Mouse (Mus musculus): ENCODE results near the gene Hspb7. TPM values are rescaled to one million over a fixed set of nuclear protein-coding genes. Genes with fewer than 3 reads are reported as not detected.
A peak's percentile ranks its signal among the peaks of the same experiment; 100 is the strongest.

Hspb7 gene
- polyA plus RNA-seq (2015; fragmentation: Nextera tagmentation; extraction: Ambion mirVana) = 0.58 and 0.80 TPM in 2 replicates

- no peaks in the 10 kb centered on the region for H3K9me3 ChIP-seq (ENCODE audit: low read length)
- H3K9ac ChIP-seq (replicated peaks; ENCODE audit: low read length) = peak within 1 kb of the TSS; percentile 48
These were observed at the start of gene Hspb7 for GRCm38 (mm10) chr4:141420192-141420829. TSS of gene Hspb7 (plus strand) at chr4:141420779.

GRCm38 (mm10) chr4:141372426-141372825, 48.2 kb upstream of the Hspb7 start:
- ATAC-seq (ENCODE audit: low FRiP score, low TSS enrichment) = no peak
- WGBS = 94% methylated on average over 5 of the region's 5 CpGs
- Histone ChIP-seq H3K9me3 (ENCODE audit: low read length) (no peaks in the 10 kb centered on the region), H3K4me3 (ENCODE audit: low read length) (no peak overlapping the region), H3K27ac (ENCODE audit: low read length) (no peak overlapping the region), H3K4me2 (replicated peaks; ENCODE audit: low read depth, low read length) (no peak overlapping the region), H3K4me1 (ENCODE audit: insufficient read depth, low read length) (0 out of 2 replicates have a peak, but pooled peaks cover 5% of the 10 kb centered on the region), H3K27me3 (ENCODE audit: insufficient read depth, low read length) (no peaks in the 10 kb centered on the region; the same call in 1 of the 2 replicates), H3K36me3 (ENCODE audit: insufficient read depth, low read length) (no peaks in the 10 kb centered on the region), H3K9ac (replicated peaks; ENCODE audit: low read length) (no peak overlapping the region)

More at GRCm38 (mm10) chr4:141420192-141420829, at the start of gene Hspb7:
- WGBS = 48% methylated on average over 9 of the region's 9 CpGs
- H3K36me3 ChIP-seq (ENCODE audit: insufficient read depth, low read length) = no peaks in the 10 kb centered on the region
- no peak within 1 kb of the TSS for H3K4me3 ChIP-seq (ENCODE audit: low read length)
- H3K27me3 ChIP-seq (ENCODE audit: insufficient read depth, low read length) = no peaks in the 10 kb centered on the region; the same call in 1 of the 2 replicates
- H3K27ac ChIP-seq (ENCODE audit: low read length) = peak within 1 kb of the TSS; percentile 33; the same call in 1 of the 2 replicates
- no peak within 1 kb of the TSS for H3K4me2 ChIP-seq (replicated peaks; ENCODE audit: low read depth, low read length)
- peaks cover 29% of the 10 kb centered on the region for H3K4me1 ChIP-seq (ENCODE audit: insufficient read depth, low read length)
- ATAC-seq (ENCODE audit: low FRiP score, low TSS enrichment) = no peak

GRCm38 (mm10) chr4:141379674-141380073, 40.9 kb upstream of the Hspb7 start:
- Histone ChIP-seq H3K36me3 (ENCODE audit: insufficient read depth, low read length) (no peaks in the 10 kb centered on the region), H3K9ac (replicated peaks; ENCODE audit: low read length) (no peak overlapping the region), H3K27ac (ENCODE audit: low read length) (no peak overlapping the region), H3K4me2 (replicated peaks; ENCODE audit: low read depth, low read length) (no peak overlapping the region), H3K27me3 (ENCODE audit: insufficient read depth, low read length) (peaks cover 23% of the 10 kb centered on the region), H3K9me3 (ENCODE audit: low read length) (no peaks in the 10 kb centered on the region), H3K4me3 (ENCODE audit: low read length) (no peak overlapping the region), H3K4me1 (ENCODE audit: insufficient read depth, low read length) (peaks cover 7% of the 10 kb centered on the region)
- no peak for ATAC-seq (ENCODE audit: low FRiP score, low TSS enrichment)
- 61% methylated on average over 8 of the region's 8 CpGs for WGBS

GRCm38 (mm10) chr4:141382406-141382805, 38.2 kb upstream of the Hspb7 start:
- Histone ChIP-seq H3K36me3 (ENCODE audit: insufficient read depth, low read length) (no peaks in the 10 kb centered on the region), H3K27me3 (ENCODE audit: insufficient read depth, low read length) (peaks cover 24% of the 10 kb centered on the region), H3K4me3 (ENCODE audit: low read length) (peak overlapping the region; percentile 36), H3K4me2 (replicated peaks; ENCODE audit: low read depth, low read length) (peak overlapping the region; percentile 68), H3K9ac (replicated peaks; ENCODE audit: low read length) (peak overlapping the region; percentile 42), H3K9me3 (ENCODE audit: low read length) (no peaks in the 10 kb centered on the region), H3K4me1 (ENCODE audit: insufficient read depth, low read length) (peaks cover 7% of the 10 kb centered on the region), H3K27ac (ENCODE audit: low read length) (no peak overlapping the region)
- WGBS = under 1% methylated on average over 25 of the region's 25 CpGs
- ATAC-seq (ENCODE audit: low FRiP score, low TSS enrichment) = peak; percentile 32

GRCm38 (mm10) chr4:141385275-141385674, 35.3 kb upstream of the Hspb7 start:
- Histone ChIP-seq H3K36me3 (ENCODE audit: insufficient read depth, low read length) (no peaks in the 10 kb centered on the region), H3K4me1 (ENCODE audit: insufficient read depth, low read length) (peaks cover 7% of the 10 kb centered on the region), H3K4me3 (ENCODE audit: low read length) (no peak overlapping the region), H3K4me2 (replicated peaks; ENCODE audit: low read depth, low read length) (no peak overlapping the region), H3K27ac (ENCODE audit: low read length) (no peak overlapping the region), H3K27me3 (ENCODE audit: insufficient read depth, low read length) (peaks cover 24% of the 10 kb centered on the region), H3K9ac (replicated peaks; ENCODE audit: low read length) (no peak overlapping the region), H3K9me3 (ENCODE audit: low read length) (no peaks in the 10 kb centered on the region)
- 2% methylated on average over 7 of the region's 7 CpGs for WGBS
- no peak for ATAC-seq (ENCODE audit: low FRiP score, low TSS enrichment)

- Histone ChIP-seq H3K4me3 (ENCODE audit: low read length) (no peak overlapping the region), H3K4me1 (ENCODE audit: insufficient read depth, low read length) (peaks cover 7% of the 10 kb centered on the region), H3K9me3 (ENCODE audit: low read length) (no peaks in the 10 kb centered on the region), H3K27ac (ENCODE audit: low read length) (no peak overlapping the region), H3K9ac (replicated peaks; ENCODE audit: low read length) (no peak overlapping the region), H3K36me3 (ENCODE audit: insufficient read depth, low read length) (no peaks in the 10 kb centered on the region), H3K27me3 (ENCODE audit: insufficient read depth, low read length) (peaks cover 24% of the 10 kb centered on the region), H3K4me2 (replicated peaks; ENCODE audit: low read depth, low read length) (no peak overlapping the region)
- WGBS = 72% methylated on average over 7 of the region's 7 CpGs
- ATAC-seq (ENCODE audit: low FRiP score, low TSS enrichment) = no peak
These were observed 34.4 kb upstream of the Hspb7 start for GRCm38 (mm10) chr4:141386150-141386549.

GRCm38 (mm10) chr4:141387093-141387784, 33.3 kb upstream of the Hspb7 start:
- no peak overlapping the region for H3K4me3 ChIP-seq (ENCODE audit: low read length)
- no peak overlapping the region for H3K9ac ChIP-seq (replicated peaks; ENCODE audit: low read length)
- ATAC-seq (ENCODE audit: low FRiP score, low TSS enrichment) = no peak
- peaks cover 20% of the 10 kb centered on the region for H3K27me3 ChIP-seq (ENCODE audit: insufficient read depth, low read length)
- 19% methylated on average over 5 of the region's 5 CpGs for WGBS
- H3K4me1 ChIP-seq (ENCODE audit: insufficient read depth, low read length) = peaks cover 5% of the 10 kb centered on the region
- H3K36me3 ChIP-seq (ENCODE audit: insufficient read depth, low read length) = no peaks in the 10 kb centered on the region
- no peaks in the 10 kb centered on the region for H3K9me3 ChIP-seq (ENCODE audit: low read length)
- H3K4me2 ChIP-seq (replicated peaks; ENCODE audit: low read depth, low read length) = no peak overlapping the region
- H3K27ac ChIP-seq (ENCODE audit: low read length) = no peak overlapping the region

- Histone ChIP-seq H3K9me3 (ENCODE audit: low read length) (no peaks in the 10 kb centered on the region), H3K4me2 (replicated peaks; ENCODE audit: low read depth, low read length) (no peak overlapping the region), H3K27ac (ENCODE audit: low read length) (no peak overlapping the region), H3K4me1 (ENCODE audit: insufficient read depth, low read length) (no peaks in the 10 kb centered on the region), H3K36me3 (ENCODE audit: insufficient read depth, low read length) (no peaks in the 10 kb centered on the region), H3K4me3 (ENCODE audit: low read length) (no peak overlapping the region), H3K27me3 (ENCODE audit: insufficient read depth, low read length) (peaks cover 18% of the 10 kb centered on the region), H3K9ac (replicated peaks; ENCODE audit: low read length) (no peak overlapping the region)
- 62% methylated on average over 5 of the region's 5 CpGs for WGBS
- peak; percentile 5; the same call in 1 of the 2 replicates for ATAC-seq (ENCODE audit: low FRiP score, low TSS enrichment)
These were observed 32.6 kb upstream of the Hspb7 start for GRCm38 (mm10) chr4:141387933-141388332.

- Histone ChIP-seq H3K4me3 (ENCODE audit: low read length) (no peak overlapping the region), H3K36me3 (ENCODE audit: insufficient read depth, low read length) (no peaks in the 10 kb centered on the region), H3K27ac (ENCODE audit: low read length) (no peak overlapping the region), H3K4me1 (ENCODE audit: insufficient read depth, low read length) (peaks cover 2% of the 10 kb centered on the region), H3K27me3 (ENCODE audit: insufficient read depth, low read length) (peaks cover 2% of the 10 kb centered on the region; the same call in 1 of the 2 replicates), H3K9me3 (ENCODE audit: low read length) (no peaks in the 10 kb centered on the region), H3K4me2 (replicated peaks; ENCODE audit: low read depth, low read length) (no peak overlapping the region), H3K9ac (replicated peaks; ENCODE audit: low read length) (no peak overlapping the region)
- ATAC-seq (ENCODE audit: low FRiP score, low TSS enrichment) = no peak
- WGBS = 70% methylated on average over 18 of the region's 18 CpGs
These were observed 31.0 kb upstream of the Hspb7 start for GRCm38 (mm10) chr4:141389366-141390150.

Data from kidney, embryonic 16.5 days (tissue).